In genomic region chr7:67878226-67878625, GRCm38 (mm10) we compare ENCODE assay signal across 7 mouse cellular contexts.
"Had no signal": no experiment of that assay in that cellular context is flagged by ENCODE, and none has a peak within 500 bp of the region (broad histone marks: within the 10 kb centered on the region; RNA-seq: fewer than 3 reads in every experiment).

No protein-coding gene starts in this region.

- DNase-seq: kidney, adult 2 months; kidney, postnatal 25 days; left cerebral cortex, postnatal 4 days; lung, embryonic 14.5 days; midbrain, embryonic 14.5 days; retina, postnatal 1 day; thymus, postnatal 36 days had no signal
